Mouse (Mus musculus) bone marrow, adult 2 months (tissue): Measurements from ENCODE around the gene Rhox4a.
"Not testable (repeated sequence)": the region's sequence is repeated elsewhere in the genome, so short reads cannot be mapped to it uniquely, and the experiment has no call there.

Experiments
- CTCF ChIP-seq: fragments of 200-500 bp; IDR thresholded peaks from 2 replicates; pipeline ENCODE4 v1.5.1; 2011; ENCODE audit warnings: low read length, control low read depth; ENCODE audit not compliant: control insufficient read depth, insufficient read depth
- POLR2A ChIP-seq: fragments of 200-500 bp; IDR thresholded peaks from 2 replicates; pipeline ENCODE4 v1.6.1; 2011; ENCODE audit warnings: low read depth, mild to moderate bottlenecking, control low read depth, low read length, borderline replicate concordance; ENCODE audit not compliant: control insufficient read depth

DNA sequence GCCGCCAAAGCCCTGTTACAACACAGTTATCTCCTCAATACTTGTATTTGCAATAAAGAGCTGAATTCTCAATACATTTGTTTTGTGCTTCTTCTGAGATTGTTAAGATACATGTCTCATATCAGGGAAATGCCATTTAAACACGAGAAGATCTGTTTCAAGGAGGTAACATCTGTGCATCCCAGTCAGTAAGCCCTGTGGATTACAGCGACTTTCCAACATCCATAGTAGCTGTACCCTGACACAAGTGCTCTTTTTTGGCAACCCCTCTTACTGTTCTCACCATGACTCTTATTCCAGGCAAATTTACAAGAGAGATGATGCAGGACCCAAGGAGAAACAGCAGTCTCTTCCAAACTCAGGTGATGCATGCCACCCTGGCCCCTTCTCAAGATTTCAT, 15.5 kb upstream of the Rhox4a start, which contains the start of gene Rhox3a:
- not testable (repeated sequence) for TF ChIP-seq POLR2A, CTCF
